In the genomic region with DNA sequence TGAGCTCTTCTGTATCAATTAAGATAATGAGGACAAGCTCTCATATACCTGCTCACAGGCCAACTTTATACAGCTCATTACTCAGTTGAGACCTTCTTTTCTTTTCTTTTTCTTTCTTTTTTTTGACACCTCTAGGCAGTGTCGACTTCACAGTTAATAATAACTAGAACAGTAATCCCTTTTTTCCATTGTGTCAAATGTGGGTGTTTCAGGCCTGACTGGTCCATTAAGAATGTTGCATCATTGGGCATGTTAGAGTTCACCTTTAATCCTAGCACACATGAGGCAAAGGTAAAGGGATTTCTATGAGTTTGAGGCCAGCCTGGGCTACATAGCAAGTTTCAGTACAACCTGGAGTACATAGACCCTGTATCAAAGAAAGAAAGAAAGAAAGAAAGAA, we compare ENCODE assay signal across 16 mouse cellular contexts.
"Had no signal": no experiment of that assay in that cellular context is flagged by ENCODE, and none has a peak within 500 bp of the region (broad histone marks: within the 10 kb centered on the region; RNA-seq: fewer than 3 reads in every experiment).

No protein-coding gene starts in this region.

- DNase-seq: heart, postnatal 10 days; heart, postnatal 14 days; heart, postnatal 36 days; heart, postnatal 4 days; kidney, adult 11 months; kidney, adult 18-20 months; kidney, adult 2 months; kidney, adult 8-10 months; kidney, adult 9 months; kidney, postnatal 10 days; kidney, postnatal 14 days; kidney, postnatal 25 days; kidney, postnatal 36 days; kidney, postnatal 4 days; layer of hippocampus, adult 9-11 months; layer of hippocampus, postnatal 36 days had no signal
